Mouse (Mus musculus) liver, embryonic 14.5 days (tissue): ENCODE data around the gene Akt2. TPM values are rescaled to one million over a fixed set of nuclear protein-coding genes. Genes with fewer than 3 reads are reported as not detected.

Source experiments
- ATAC-seq: fragments of 200-750 bp; cut with Nextera tagmentation; 2 replicates; pipeline ENCODE4 v1.8.0; 2017; ENCODE audit warnings: moderate number of reproducible peaks, mild to moderate bottlenecking, moderate library complexity; ENCODE audit not compliant: insufficient read depth
- DNase-seq, 3 experiments: peaks; one replicate each; pipeline ENCODE4 v3.0.0-alpha.2; 2012 to 2013; ENCODE audit warnings: low read depth in 3 of 3, low spot score in 3 of 3
- H3K27ac ChIP-seq: fragments of 300-500 bp; sonication (generic); 2 replicates; pipeline ENCODE4 v1.5.1; 2014; ENCODE audit warnings: moderate library complexity, mild to moderate bottlenecking, control low read depth, inconsistent platforms
- H3K27me3 ChIP-seq: fragments of 300-500 bp; sonication (generic); 2 replicates; pipeline ENCODE4 v1.6.1; 2014; ENCODE audit warnings: mild to moderate bottlenecking, low read length, moderate library complexity; ENCODE audit not compliant: control insufficient read depth, insufficient read depth
- H3K36me3 ChIP-seq: fragments of 300-500 bp; sonication (generic); replicated peaks from 2 replicates; pipeline ENCODE4 v1.6.1; 2014; ENCODE audit warnings: low read depth; ENCODE audit not compliant: control insufficient read depth, insufficient read depth
- H3K4me1 ChIP-seq, 2 experiments: fragments of 200-500 bp in 1 of 2; fragments of 300-500 bp in 1 of 2; sonication (generic) in 1 of 2; replicated peaks; 2 replicates each; pipeline ENCODE4 v1.6.1; 2012 to 2014; ENCODE audit warnings: antibody characterized with exemption in 1 of 2, inconsistent platforms in 1 of 2, low read length in 1 of 2; ENCODE audit not compliant: control insufficient read depth in 2 of 2, insufficient read depth in 2 of 2
- H3K4me2 ChIP-seq: fragments of 300-500 bp; sonication (generic); 2 replicates; pipeline ENCODE4 v1.6.1; 2014; ENCODE audit warnings: low read depth, mild to moderate bottlenecking, control low read depth, moderate library complexity
- H3K4me3 ChIP-seq, 2 experiments: fragments of 200-500 bp in 1 of 2; fragments of 300-500 bp in 1 of 2; sonication (generic) in 1 of 2; 2 replicates each; pipeline ENCODE4 v1.5.1; 2012 to 2014; ENCODE audit warnings: low read depth in 2 of 2, low read length in 2 of 2, mild to moderate bottlenecking in 2 of 2, control low read depth in 1 of 2, inconsistent platforms in 1 of 2, moderate library complexity in 1 of 2; ENCODE audit not compliant: insufficient read depth in 1 of 2
- H3K9ac ChIP-seq: fragments of 300-500 bp; sonication (generic); replicated peaks from 2 replicates; pipeline ENCODE4 v1.6.1; 2014; ENCODE audit warnings: mild to moderate bottlenecking, control low read depth, moderate library complexity
- H3K9me3 ChIP-seq: fragments of 300-500 bp; sonication (generic); 2 replicates; pipeline ENCODE4 v1.6.1; 2016; ENCODE audit warnings: low read length, mixed read lengths; ENCODE audit not compliant: control insufficient read depth
- CTCF ChIP-seq: IDR thresholded peaks from 2 replicates; pipeline ENCODE4 v1.5.1; 2016; ENCODE audit warnings: antibody characterized with exemption, low read depth, control low read depth
- EP300 ChIP-seq: IDR thresholded peaks from 2 replicates; pipeline ENCODE4 v1.6.1; 2016; ENCODE audit warnings: antibody characterized with exemption, low read depth
- WGBS: fragments of 180-500 bp; shearing (Covaris S2); extraction: QIAGEN DNeasy Blood & Tissue Kit; methylation state at CpG from one replicate; pipeline ENCODE4 v1.1.7; 2014; ENCODE audit not compliant: insufficient replicate concordance; 5-methylcytosine and 5-hydroxymethylcytosine counted together
- polyA plus RNA-seq, 2 experiments: library from polyadenylated mRNA; depleted of rRNA in 1 of 2; stranded (reverse) in 1 of 2; unstranded in 1 of 2; fragments of >200 nt; fragmentation: Nextera tagmentation in 1 of 2; extraction: Ambion mirVana in 1 of 2; gene quantifications; 2 replicates each; pipeline versions ENCODE4 v1.2.1 to v1.2.3; 2012 to 2014

The Akt2 gene
- polyA plus RNA-seq, 2 experiments = 21.5 to 23.2 TPM

DNA sequence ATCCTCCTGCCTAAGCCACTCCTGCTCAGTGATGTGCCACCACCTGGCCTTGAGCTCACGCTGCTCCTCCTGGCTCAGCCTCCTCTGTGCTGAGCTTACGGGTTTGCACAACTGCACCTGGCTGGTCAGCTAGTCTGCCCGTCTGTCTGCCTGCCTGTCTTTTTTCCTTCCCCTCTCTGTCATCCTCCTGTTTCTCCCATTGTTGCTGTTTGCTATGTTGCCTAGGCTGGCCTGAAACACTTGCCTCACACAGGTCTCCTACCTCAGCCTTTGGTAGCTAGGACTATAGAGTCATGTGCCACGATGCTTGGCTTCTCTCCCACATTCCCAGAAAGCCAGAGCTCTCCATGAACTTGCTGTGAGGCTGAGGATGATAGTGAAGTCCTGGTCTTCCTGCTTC is 21.6 kb downstream of the Akt2 start:
- no peak overlapping the region for H3K4me2 ChIP-seq
- WGBS = 63% methylated on average over 4 of the region's 4 CpGs
- H3K4me1 ChIP-seq = no peaks in the 10 kb centered on the region; a peak in 1 of 4 replicates
- H3K27ac ChIP-seq = no peak overlapping the region
- H3K9ac ChIP-seq = no peak overlapping the region
- no peaks in the 10 kb centered on the region for H3K9me3 ChIP-seq
- no peak for ATAC-seq
- H3K36me3 ChIP-seq = peaks cover 17% of the 10 kb centered on the region
- DNase-seq = no peak
- TF ChIP-seq EP300 (no peak), CTCF (no peak)
- H3K27me3 ChIP-seq = no peaks in the 10 kb centered on the region
- H3K4me3 ChIP-seq = no peak overlapping the region

DNA sequence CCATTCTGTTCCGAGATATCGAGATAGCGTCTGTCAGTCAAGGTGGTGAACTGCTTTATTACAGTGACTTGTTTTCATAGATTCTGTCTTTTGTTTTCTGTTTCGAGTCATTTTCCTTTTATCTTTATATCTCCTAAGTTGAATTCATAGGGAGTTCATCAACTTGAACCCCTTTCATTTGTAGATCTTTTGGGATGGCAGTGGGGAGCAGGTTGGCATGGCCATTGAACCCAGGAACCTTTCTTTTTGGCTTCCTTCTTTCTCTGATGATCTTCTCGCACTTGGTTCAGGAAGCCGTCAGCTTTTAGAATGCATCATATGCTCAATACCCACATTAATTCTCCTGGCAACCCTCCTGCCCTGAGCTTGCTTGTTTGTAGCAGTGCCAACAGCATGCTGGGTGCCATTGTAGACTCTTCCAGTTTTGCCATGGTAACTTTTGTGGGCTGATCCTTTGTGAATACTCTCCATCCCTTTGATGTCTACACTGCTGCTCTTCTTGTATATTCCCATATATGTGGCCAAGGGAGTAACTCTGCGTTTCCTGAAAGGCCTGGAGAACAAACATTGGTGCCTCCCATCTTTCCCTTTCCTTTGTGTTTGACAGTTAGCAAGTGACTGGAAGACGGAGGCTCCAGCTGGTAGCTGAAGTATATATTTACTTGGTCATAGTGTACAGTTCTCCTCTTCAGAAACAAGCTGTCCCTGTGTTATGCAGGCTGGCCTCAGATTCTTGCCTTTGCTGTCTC is 22.6 kb downstream of the Akt2 start:
- H3K9me3 ChIP-seq = no peaks in the 10 kb centered on the region
- peaks cover 20% of the 10 kb centered on the region for H3K36me3 ChIP-seq
- H3K9ac ChIP-seq = no peak overlapping the region
- no peaks in the 10 kb centered on the region; a peak in 1 of 4 replicates for H3K4me1 ChIP-seq
- H3K4me3 ChIP-seq = no peak overlapping the region
- 77% methylated on average over 8 of the region's 8 CpGs for WGBS
- H3K4me2 ChIP-seq = no peak overlapping the region
- no peaks in the 10 kb centered on the region for H3K27me3 ChIP-seq
- ATAC-seq (no peak), DNase-seq (no peak)
- no peak overlapping the region for H3K27ac ChIP-seq
- TF ChIP-seq EP300 (no peak), CTCF (no peak)

DNA sequence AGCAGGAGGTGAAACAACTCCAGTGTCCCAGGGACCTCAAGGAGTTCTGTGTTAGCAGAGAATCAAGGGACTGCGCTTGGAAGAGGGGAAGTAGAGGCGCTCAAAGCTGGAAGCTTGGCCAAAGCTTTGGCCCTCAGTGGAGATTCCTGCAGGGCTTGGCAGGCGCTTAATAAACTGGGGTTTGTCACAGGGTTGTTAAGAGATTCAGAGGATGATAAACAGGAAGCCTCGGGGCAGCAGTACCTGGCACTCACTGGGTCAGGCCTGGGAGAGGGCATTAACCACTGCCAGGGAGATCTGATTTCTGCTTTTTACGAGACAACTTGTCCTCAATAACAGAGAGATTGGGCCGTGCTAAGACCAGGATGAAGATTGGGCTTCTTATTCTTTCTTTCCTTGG is 29.7 kb downstream of the Akt2 start:
- H3K36me3 ChIP-seq = peaks cover 37% of the 10 kb centered on the region
- no peak overlapping the region for H3K4me3 ChIP-seq
- H3K4me1 ChIP-seq = no peaks in the 10 kb centered on the region
- no peaks in the 10 kb centered on the region for H3K9me3 ChIP-seq
- no peak overlapping the region for H3K9ac ChIP-seq
- H3K4me2 ChIP-seq = no peak overlapping the region
- 75% methylated on average over 6 of the region's 6 CpGs for WGBS
- ATAC-seq = no peak
- DNase-seq = no peak
- no peaks in the 10 kb centered on the region for H3K27me3 ChIP-seq
- TF ChIP-seq CTCF = no peak
- no peak for TF ChIP-seq EP300
- H3K27ac ChIP-seq = no peak overlapping the region

DNA sequence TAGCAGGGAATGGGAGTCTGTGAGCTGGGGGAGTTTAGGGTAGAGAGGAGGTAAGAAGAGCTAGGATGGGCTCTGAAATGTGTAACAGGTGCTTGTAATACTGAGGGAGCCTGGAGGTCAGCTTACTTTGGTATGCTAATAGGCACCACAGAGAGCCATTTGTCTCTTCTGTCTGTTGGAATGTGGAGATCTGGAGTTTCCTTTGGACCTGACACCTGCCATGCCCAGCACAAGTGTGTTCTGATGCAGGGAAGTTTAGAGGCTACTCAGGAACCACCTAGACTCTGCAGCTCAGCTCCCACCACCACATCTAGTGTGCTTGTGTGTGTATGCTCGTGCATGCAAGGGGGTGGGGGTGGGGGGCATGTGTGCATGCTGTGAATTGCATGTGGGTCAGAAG is 30.9 kb downstream of the Akt2 start:
- DNase-seq = no peak
- no peaks in the 10 kb centered on the region for H3K4me1 ChIP-seq
- TF ChIP-seq EP300 (no peak), CTCF (no peak)
- ATAC-seq = no peak
- 67% methylated on average over 1 of the region's 1 CpGs for WGBS
- H3K9me3 ChIP-seq = no peaks in the 10 kb centered on the region
- H3K27ac ChIP-seq = no peak overlapping the region
- H3K4me3 ChIP-seq = no peak overlapping the region
- H3K4me2 ChIP-seq = no peak overlapping the region
- no peak overlapping the region for H3K9ac ChIP-seq
- H3K27me3 ChIP-seq = no peaks in the 10 kb centered on the region
- H3K36me3 ChIP-seq = peaks cover 37% of the 10 kb centered on the region

DNA sequence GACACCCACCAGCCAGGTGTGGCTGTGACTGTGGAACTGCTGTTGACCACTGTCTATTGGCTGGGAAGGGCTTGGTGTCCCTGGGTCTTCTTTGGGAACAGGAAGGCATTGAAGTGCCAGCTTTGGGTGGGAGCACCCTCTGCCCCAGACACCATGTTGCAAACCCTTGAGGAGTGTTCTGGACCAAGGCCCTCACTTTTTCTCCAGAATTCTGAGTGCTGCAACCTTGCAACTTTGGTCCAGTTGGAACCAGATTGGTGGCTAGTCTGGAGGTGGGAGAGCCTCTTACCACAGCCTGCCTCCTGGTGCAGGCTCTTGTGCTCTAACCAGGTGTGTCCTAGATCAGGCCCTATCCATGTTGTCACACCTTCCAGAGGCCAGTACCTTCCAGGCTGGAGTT is 33.6 kb downstream of the Akt2 start:
- no peak overlapping the region for H3K4me3 ChIP-seq
- no peak overlapping the region for H3K27ac ChIP-seq
- TF ChIP-seq CTCF (no peak), EP300 (no peak)
- ATAC-seq = no peak
- H3K4me2 ChIP-seq = no peak overlapping the region
- DNase-seq = no peak
- H3K36me3 ChIP-seq = peaks cover 26% of the 10 kb centered on the region
- H3K4me1 ChIP-seq = no peaks in the 10 kb centered on the region
- no peaks in the 10 kb centered on the region for H3K9me3 ChIP-seq
- no peaks in the 10 kb centered on the region for H3K27me3 ChIP-seq
- H3K9ac ChIP-seq = no peak overlapping the region
